Mouse (Mus musculus): ENCODE data around the gene Lxn. TPM values are rescaled to one million over a fixed set of nuclear protein-coding genes. Genes with fewer than 3 reads are reported as not detected.

Gene Lxn
- polyA plus RNA-seq (2011; ENCODE audit: insufficient read depth, insufficient read length, low replicate concordance, missing spikeins), result 5.6 and 7.7 TPM in 2 replicates

- H3K27ac ChIP-seq (ENCODE audit: control insufficient read depth, insufficient read depth, low read depth, low read length, poor library complexity), result no peak within 1 kb of the TSS; the same call in 1 of the 2 replicates
- WGBS, result under 1% methylated on average over 43 of the region's 43 CpGs
- no peak for TF ChIP-seq CTCF (IDR thresholded peaks at IDR 0.05; ENCODE audit: control insufficient read depth, insufficient read depth, low read length)
- peak; percentile 58; the same call in 1 of the 2 replicates for TF ChIP-seq POLR2A (IDR thresholded peaks at IDR 0.05; ENCODE audit: borderline replicate concordance, control insufficient read depth, low read depth, low read length)
- peak within 1 kb of the TSS; percentile 88 for H3K4me3 ChIP-seq (replicated peaks; ENCODE audit: control insufficient read depth, low read depth, low read length)
- no peaks in the 10 kb centered on the region for H3K4me1 ChIP-seq (ENCODE audit: control insufficient read depth, insufficient read depth, low read length)
Observed at GRCm38 (mm10) chr3:67463450-67464372, at the start of gene Lxn. Gene Lxn, minus strand, starts transcription at chr3:67463926.

- under 1% methylated on average over 5 of the region's 5 CpGs for WGBS
Observed at GRCm38 (mm10) chr3:67512807-67513206, 49.1 kb upstream of the Lxn start.

GRCm38 (mm10) chr3:67508216-67508892 lies 44.6 kb upstream of the Lxn start:
- 83% methylated on average over 10 of the region's 10 CpGs for WGBS
- Histone ChIP-seq H3K27ac (ENCODE audit: control insufficient read depth, insufficient read depth, low read depth, low read length, poor library complexity) (no peak overlapping the region), H3K4me1 (ENCODE audit: control insufficient read depth, insufficient read depth, low read length) (no peaks in the 10 kb centered on the region), H3K4me3 (replicated peaks; ENCODE audit: control insufficient read depth, low read depth, low read length) (no peak overlapping the region)
- no peak for TF ChIP-seq CTCF (IDR thresholded peaks at IDR 0.05; ENCODE audit: control insufficient read depth, insufficient read depth, low read length)
- no peak for TF ChIP-seq POLR2A (IDR thresholded peaks at IDR 0.05; ENCODE audit: borderline replicate concordance, control insufficient read depth, low read depth, low read length)

More at GRCm38 (mm10) chr3:67512807-67513206, 49.1 kb upstream of the Lxn start:
- H3K4me1 ChIP-seq (ENCODE audit: control insufficient read depth, insufficient read depth, low read length), result no peaks in the 10 kb centered on the region
- no peak overlapping the region for H3K4me3 ChIP-seq (replicated peaks; ENCODE audit: control insufficient read depth, low read depth, low read length)
- no peak overlapping the region for H3K27ac ChIP-seq (ENCODE audit: control insufficient read depth, insufficient read depth, low read depth, low read length, poor library complexity)
- TF ChIP-seq CTCF (IDR thresholded peaks at IDR 0.05; ENCODE audit: control insufficient read depth, insufficient read depth, low read length) (peak; percentile 42), POLR2A (IDR thresholded peaks at IDR 0.05; ENCODE audit: borderline replicate concordance, control insufficient read depth, low read depth, low read length) (no peak)

GRCm38 (mm10) chr3:67505286-67505685 lies 41.6 kb upstream of the Lxn start:
- Histone ChIP-seq H3K4me1 (ENCODE audit: control insufficient read depth, insufficient read depth, low read length) (no peaks in the 10 kb centered on the region), H3K4me3 (replicated peaks; ENCODE audit: control insufficient read depth, low read depth, low read length) (no peak overlapping the region), H3K27ac (ENCODE audit: control insufficient read depth, insufficient read depth, low read depth, low read length, poor library complexity) (no peak overlapping the region)
- TF ChIP-seq POLR2A (IDR thresholded peaks at IDR 0.05; ENCODE audit: borderline replicate concordance, control insufficient read depth, low read depth, low read length) (no peak), CTCF (IDR thresholded peaks at IDR 0.05; ENCODE audit: control insufficient read depth, insufficient read depth, low read length) (no peak)
- WGBS, result 81% methylated on average over 2 of the region's 2 CpGs

GRCm38 (mm10) chr3:67503878-67504277 lies 40.2 kb upstream of the Lxn start:
- TF ChIP-seq CTCF (IDR thresholded peaks at IDR 0.05; ENCODE audit: control insufficient read depth, insufficient read depth, low read length) (no peak), POLR2A (IDR thresholded peaks at IDR 0.05; ENCODE audit: borderline replicate concordance, control insufficient read depth, low read depth, low read length) (no peak)
- Histone ChIP-seq H3K4me3 (replicated peaks; ENCODE audit: control insufficient read depth, low read depth, low read length) (no peak overlapping the region), H3K4me1 (ENCODE audit: control insufficient read depth, insufficient read depth, low read length) (no peaks in the 10 kb centered on the region), H3K27ac (ENCODE audit: control insufficient read depth, insufficient read depth, low read depth, low read length, poor library complexity) (no peak overlapping the region)
- WGBS, result 37% methylated on average over 3 of the region's 3 CpGs

- WGBS, result 91% methylated on average over 4 of the region's 4 CpGs
- TF ChIP-seq POLR2A (IDR thresholded peaks at IDR 0.05; ENCODE audit: borderline replicate concordance, control insufficient read depth, low read depth, low read length) (no peak), CTCF (IDR thresholded peaks at IDR 0.05; ENCODE audit: control insufficient read depth, insufficient read depth, low read length) (no peak)
- Histone ChIP-seq H3K27ac (ENCODE audit: control insufficient read depth, insufficient read depth, low read depth, low read length, poor library complexity) (no peak overlapping the region), H3K4me1 (ENCODE audit: control insufficient read depth, insufficient read depth, low read length) (no peaks in the 10 kb centered on the region; the same call in 1 of the 2 replicates), H3K4me3 (replicated peaks; ENCODE audit: control insufficient read depth, low read depth, low read length) (no peak overlapping the region)
Observed at GRCm38 (mm10) chr3:67499406-67499791, 35.7 kb upstream of the Lxn start.

GRCm38 (mm10) chr3:67498773-67499405 lies 35.2 kb upstream of the Lxn start:
- no peak for TF ChIP-seq POLR2A (IDR thresholded peaks at IDR 0.05; ENCODE audit: borderline replicate concordance, control insufficient read depth, low read depth, low read length)
- TF ChIP-seq CTCF (IDR thresholded peaks at IDR 0.05; ENCODE audit: control insufficient read depth, insufficient read depth, low read length), result no peak
- 82% methylated on average over 8 of the region's 8 CpGs for WGBS
- Histone ChIP-seq H3K27ac (ENCODE audit: control insufficient read depth, insufficient read depth, low read depth, low read length, poor library complexity) (no peak overlapping the region), H3K4me3 (replicated peaks; ENCODE audit: control insufficient read depth, low read depth, low read length) (no peak overlapping the region), H3K4me1 (ENCODE audit: control insufficient read depth, insufficient read depth, low read length) (no peaks in the 10 kb centered on the region; the same call in 1 of the 2 replicates)

All from bone marrow, adult 2 months (tissue).